Comparison of ENCODE assay signal across 15 mouse cellular contexts in the genomic region with DNA sequence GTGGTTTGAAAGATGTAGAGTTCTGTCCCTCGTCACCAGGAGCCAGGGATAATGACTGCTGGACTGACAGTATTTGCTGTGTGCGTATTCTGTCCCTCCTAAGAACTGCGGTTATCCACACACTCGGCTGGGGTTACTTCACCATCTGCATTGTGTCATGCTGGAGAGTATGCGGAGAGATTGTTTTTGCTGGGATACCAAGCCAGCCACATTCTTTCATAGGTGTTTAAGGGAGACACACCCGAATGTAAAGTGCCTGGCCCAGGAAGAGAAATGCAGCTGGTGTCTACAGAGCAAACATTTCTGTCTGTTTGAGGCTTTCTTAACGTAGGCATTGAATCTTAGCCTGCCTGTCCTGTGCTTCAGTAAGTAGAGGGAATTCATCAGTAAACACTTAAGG. TPM values are rescaled to one million over a fixed set of nuclear protein-coding genes. Genes with fewer than 3 reads are reported as not detected.
DNase-seq lines count a peak whose midpoint lies in the region; ATAC-seq and TF ChIP-seq lines count a peak whose summit lies in the region.
"Had no signal": no experiment of that assay in that cellular context is flagged by ENCODE, and none has a peak within 500 bp of the region (broad histone marks: within the 10 kb centered on the region; RNA-seq: fewer than 3 reads in every experiment).

No protein-coding gene starts in this region.

- no peak for DNase-seq in kidney, adult 2 months
- peak; percentile 80 for DNase-seq in R1 (ENCODE audit: low read depth, low spot score)
- peak; percentile 54 for DNase-seq in lung, postnatal 36 days
- no peak for DNase-seq in gastrocnemius, postnatal 14 days
- no peak for DNase-seq in layer of hippocampus, adult 2 months (ENCODE audit: low spot score in 2 of 2)
- DNase-seq: adrenal gland, adult 8-10 months; cerebellum, adult 11-12 months; liver, postnatal 0 days; spleen, adult 18-20 months had no signal

- H3K9me3 ChIP-seq in kidney, embryonic 15.5 days (replicated peaks): no peaks in the 10 kb centered on the region
- no peaks in the 10 kb centered on the region for H3K9me3 ChIP-seq in intestine, embryonic 16.5 days (ENCODE audit: control insufficient read depth, low read length)
- no peaks in the 10 kb centered on the region for H3K9me3 ChIP-seq in forebrain, embryonic 13.5 days (replicated peaks)
- H3K9me3 ChIP-seq: forebrain, embryonic 15.5 days; heart, embryonic 10.5 days; neural tube, embryonic 15.5 days had no signal

- WGBS in kidney, embryonic 15.5 days: 53% methylated on average over 7 of the region's 7 CpGs
- WGBS in kidney, adult 2 months: 77% methylated on average over 7 of the region's 7 CpGs
- 34% methylated on average over 7 of the region's 7 CpGs for WGBS in intestine, embryonic 16.5 days
- 84% methylated on average over 7 of the region's 7 CpGs for WGBS in forebrain, embryonic 13.5 days

- ATAC-seq in kidney, embryonic 15.5 days (replicated peaks; ENCODE audit: low FRiP score): no peak
- ATAC-seq in intestine, embryonic 16.5 days: peak; percentile 43
- no peak for ATAC-seq in forebrain, embryonic 13.5 days
- ATAC-seq: forebrain, embryonic 15.5 days; liver, postnatal 0 days had no signal

- peaks cover 98% of the 10 kb centered on the region for H3K4me1 ChIP-seq in kidney, embryonic 15.5 days
- no peaks in the 10 kb centered on the region for H3K4me1 ChIP-seq in kidney, adult 2 months (ENCODE audit: control insufficient read depth, insufficient read depth, low read length)
- peaks cover 18% of the 10 kb centered on the region for H3K4me1 ChIP-seq in intestine, embryonic 16.5 days (ENCODE audit: control insufficient read depth, insufficient read depth, low read length)
- H3K4me1 ChIP-seq in forebrain, embryonic 13.5 days: peaks cover 17% of the 10 kb centered on the region

- H3K27ac ChIP-seq in kidney, embryonic 15.5 days: peak overlapping the region; percentile 57
- H3K27ac ChIP-seq in kidney, adult 2 months (ENCODE audit: insufficient read depth, low read depth, low read length): no peak overlapping the region; the same call in 1 of the 2 replicates
- H3K27ac ChIP-seq in intestine, embryonic 16.5 days (ENCODE audit: low read length): no peak overlapping the region
- no peak overlapping the region for H3K27ac ChIP-seq in layer of hippocampus, adult 2 months
- no peak overlapping the region for H3K27ac ChIP-seq in forebrain, embryonic 13.5 days
- H3K27ac ChIP-seq: forebrain, embryonic 15.5 days; neural tube, embryonic 15.5 days had no signal

- TF ChIP-seq CTCF in kidney, adult 2 months (conservative IDR thresholded peaks at IDR 0.05; ENCODE audit: insufficient read depth, insufficient read length, low read depth, low read length): no peak
- no peak for TF ChIP-seq CTCF in layer of hippocampus, adult 2 months (conservative IDR thresholded peaks at IDR 0.05)

- TF ChIP-seq POLR2A in kidney, adult 2 months (IDR thresholded peaks at IDR 0.05; ENCODE audit: low read depth, low read length): no peak

- H3K36me3 ChIP-seq in kidney, embryonic 15.5 days: peaks cover 5% of the 10 kb centered on the region; the same call in 1 of the 2 replicates
- H3K36me3 ChIP-seq in kidney, adult 2 months (ENCODE audit: control insufficient read depth, insufficient read depth, low read length): no peaks in the 10 kb centered on the region
- H3K36me3 ChIP-seq in intestine, embryonic 16.5 days (ENCODE audit: control insufficient read depth, insufficient read depth, low read length): no peaks in the 10 kb centered on the region
- H3K36me3 ChIP-seq in forebrain, embryonic 13.5 days (ENCODE audit: poor library complexity, severe bottlenecking): no peaks in the 10 kb centered on the region
- H3K36me3 ChIP-seq: forebrain, embryonic 15.5 days; neural tube, embryonic 15.5 days had no signal

- no peak overlapping the region for H3K4me2 ChIP-seq in kidney, embryonic 15.5 days
- H3K4me2 ChIP-seq in intestine, embryonic 16.5 days (ENCODE audit: low read depth, low read length): no peak overlapping the region
- no peak overlapping the region for H3K4me2 ChIP-seq in forebrain, embryonic 13.5 days
- H3K4me2 ChIP-seq: forebrain, embryonic 15.5 days; neural tube, embryonic 15.5 days had no signal

- H3K4me3 ChIP-seq in kidney, embryonic 15.5 days (replicated peaks): no peak overlapping the region
- no peak overlapping the region for H3K4me3 ChIP-seq in kidney, adult 2 months (ENCODE audit: insufficient read depth, low read depth, low read length)
- H3K4me3 ChIP-seq in intestine, embryonic 16.5 days (ENCODE audit: low read length): no peak overlapping the region
- no peak overlapping the region for H3K4me3 ChIP-seq in layer of hippocampus, adult 2 months
- no peak overlapping the region for H3K4me3 ChIP-seq in forebrain, embryonic 13.5 days
- H3K4me3 ChIP-seq: forebrain, embryonic 15.5 days; heart, embryonic 10.5 days; neural tube, embryonic 15.5 days had no signal

- no peak overlapping the region for H3K9ac ChIP-seq in kidney, embryonic 15.5 days
- H3K9ac ChIP-seq in intestine, embryonic 16.5 days (ENCODE audit: low read depth, low read length): no peak overlapping the region
- no peak overlapping the region for H3K9ac ChIP-seq in forebrain, embryonic 13.5 days
- H3K9ac ChIP-seq: forebrain, embryonic 15.5 days; liver, postnatal 0 days; neural tube, embryonic 15.5 days had no signal

- intact Hi-C loops in gastrocnemius, postnatal 14 days (cut with DNase I; ENCODE audit: low total_unique reads): no loop called here

- H3K27me3 ChIP-seq in kidney, embryonic 15.5 days: no peaks in the 10 kb centered on the region
- no peaks in the 10 kb centered on the region for H3K27me3 ChIP-seq in kidney, adult 2 months (replicated peaks; ENCODE audit: control insufficient read depth, insufficient read depth, low read length)
- no peaks in the 10 kb centered on the region for H3K27me3 ChIP-seq in intestine, embryonic 16.5 days (replicated peaks; ENCODE audit: control insufficient read depth, insufficient read depth, low read length)
- peaks cover 96% of the 10 kb centered on the region for H3K27me3 ChIP-seq in forebrain, embryonic 13.5 days
- H3K27me3 ChIP-seq: neural tube, embryonic 15.5 days had no signal

RNA-seq across cellular contexts. Expression of gene Ptpn14, which starts 56.4 kb away (rescaled TPM):
- polyA plus RNA-seq in kidney, embryonic 15.5 days (2015; fragmentation: Nextera tagmentation; extraction: Ambion mirVana): 17.1 and 17.3 TPM in 2 replicates
- polyA plus RNA-seq in kidney, adult 2 months (2012; rRNA removed): 11.2 and 11.4 TPM in 2 replicates
- polyA plus RNA-seq in intestine, embryonic 16.5 days (2015; fragmentation: Nextera tagmentation; extraction: Ambion mirVana): 4.0 and 4.2 TPM in 2 replicates
- 10 to 100 TPM; 11.0 to 12.9 TPM for total RNA-seq in gastrocnemius, postnatal 14 days (2021)
- total RNA-seq in layer of hippocampus, adult 2 months (2021): 10 to 100 TPM; 14.5 to 14.8 TPM
- 1.2 and 1.3 TPM in 2 replicates for polyA plus RNA-seq in forebrain, embryonic 13.5 days (2015; fragmentation: Nextera tagmentation; extraction: Ambion mirVana)

Comparison
In these comparisons a context has a peak if more than half of its experiments do, and no peak if none do; other contexts are left out.
1. DNase-seq: peak in R1 (single experiment) and lung, postnatal 36 days (single experiment); none in kidney, adult 2 months (single experiment), gastrocnemius, postnatal 14 days (single experiment) and layer of hippocampus, adult 2 months (0 of 2).